Mouse (Mus musculus) MN1 (cell line): ENCODE results near the gene Ahcy.
"Not testable (repeated sequence)": the region's sequence is repeated elsewhere in the genome, so short reads cannot be mapped to it uniquely, and the experiment has no call there.

Experiments used
- DNase-seq: peaks from one replicate; pipeline ENCODE4 v3.0.0-alpha.2; 2016; ENCODE audit warnings: low spot score

Ahcy gene

DNA sequence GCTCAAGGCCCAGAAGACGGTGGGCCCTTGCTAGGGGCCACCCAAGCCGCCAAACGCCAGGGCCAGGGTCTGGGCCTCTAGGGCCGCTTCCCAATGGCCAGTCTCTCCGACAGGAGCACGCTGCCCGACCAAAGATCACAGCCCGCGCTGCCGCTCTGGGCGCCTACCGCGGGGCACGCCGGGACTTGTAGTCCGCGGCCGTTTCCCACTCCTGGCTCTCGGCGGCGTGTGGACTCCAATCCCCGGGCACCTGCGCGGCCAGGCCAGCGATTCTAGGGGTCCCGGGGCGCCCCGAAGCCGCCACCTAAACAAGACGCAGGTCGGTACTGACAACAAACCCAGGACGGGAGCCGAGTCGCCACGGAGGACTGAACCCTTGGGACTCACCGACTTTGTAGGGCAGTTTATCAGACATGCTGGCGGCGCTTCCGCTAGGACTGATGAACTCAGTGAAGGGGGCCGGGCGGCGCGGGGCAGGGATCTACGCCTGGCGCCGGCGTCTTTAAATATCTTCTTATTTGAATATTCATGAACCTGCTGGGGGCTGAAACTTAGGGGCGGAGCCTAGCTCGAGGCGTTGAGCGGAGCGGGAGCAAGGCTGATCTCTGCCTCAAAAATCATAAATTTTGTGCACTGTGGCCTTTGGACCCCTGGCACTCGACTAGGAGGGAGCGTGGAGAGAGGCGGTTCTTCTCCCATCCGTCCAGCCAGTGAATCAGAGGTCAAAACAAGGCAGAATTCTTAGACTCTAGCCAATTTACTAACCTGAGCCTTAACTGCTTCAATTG, at the start of gene Ahcy:
Gene Ahcy, minus strand, starts transcription at position 520 of the 788 bp plus-strand sequence.
- DNase-seq: peak; percentile 92

DNA sequence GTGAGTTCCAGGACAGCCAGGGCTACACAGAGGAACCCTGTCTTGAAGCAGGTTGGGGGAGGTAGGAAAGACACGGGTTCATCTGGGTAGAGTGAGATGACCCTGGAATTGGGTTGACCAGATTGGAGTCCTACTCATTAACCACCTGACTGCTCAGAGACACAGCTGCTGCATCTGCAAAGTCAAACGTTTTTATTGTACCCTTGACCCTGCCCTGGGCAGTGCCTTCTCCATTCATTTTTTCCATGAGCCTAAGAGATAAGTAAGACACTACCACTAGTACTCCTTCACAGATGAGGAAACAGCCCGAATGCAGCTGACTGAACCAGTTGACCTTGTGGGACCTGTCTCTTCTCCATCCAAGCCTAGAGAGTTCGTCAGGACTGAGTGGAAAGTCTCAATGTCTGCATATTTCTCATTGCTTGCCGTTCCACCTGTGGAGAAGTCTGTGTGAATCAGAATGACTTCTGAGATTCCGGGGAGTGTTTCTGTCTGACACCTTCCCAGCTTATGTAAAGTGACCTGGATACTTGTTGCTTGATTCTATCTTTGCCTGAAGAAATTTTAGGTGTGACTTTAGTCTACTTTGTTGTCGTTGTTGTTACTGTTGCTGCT, 41.0 kb upstream of the Ahcy start:
- no peak for DNase-seq

DNA sequence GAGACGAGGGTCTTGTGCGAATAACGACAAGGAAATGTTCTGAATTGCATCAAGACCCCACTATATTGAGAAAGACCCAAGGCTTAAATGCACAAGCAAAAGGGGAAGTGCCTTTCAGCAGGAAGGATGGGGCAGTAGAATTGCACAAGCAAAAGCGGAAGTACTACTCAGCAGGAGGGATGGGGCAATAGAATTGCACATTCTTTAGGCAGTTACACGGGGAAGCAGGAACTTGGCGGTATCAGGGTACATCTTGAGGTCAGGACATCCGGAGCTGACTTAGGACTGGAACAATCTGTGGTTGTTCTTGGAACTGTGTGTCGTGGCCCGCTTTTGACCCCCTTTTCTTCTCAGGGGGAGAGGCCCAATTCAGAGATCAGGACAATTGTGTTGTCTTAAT, 33.0 kb upstream of the Ahcy start:
- not testable (repeated sequence) for DNase-seq

DNA sequence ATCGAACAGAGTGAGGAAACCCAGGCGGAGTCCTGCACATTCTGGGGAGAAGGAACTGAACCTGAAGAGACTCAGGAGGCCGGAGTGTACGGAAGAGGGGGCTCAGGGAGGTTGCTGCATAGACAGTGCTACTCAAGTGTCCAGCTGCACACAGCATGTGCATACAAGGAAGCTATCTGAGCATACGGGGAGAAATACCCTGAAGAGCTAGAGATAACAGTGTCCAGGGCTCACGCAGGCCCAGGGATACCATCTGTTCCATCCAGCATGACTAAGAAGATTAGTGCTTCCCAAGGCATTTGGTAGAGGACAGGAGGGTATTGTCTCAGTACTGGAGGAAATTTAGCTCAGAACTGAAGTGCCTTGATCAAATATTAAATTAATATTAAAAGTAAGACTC, 29.3 kb upstream of the Ahcy start:
- peak; percentile 46 for DNase-seq

DNA sequence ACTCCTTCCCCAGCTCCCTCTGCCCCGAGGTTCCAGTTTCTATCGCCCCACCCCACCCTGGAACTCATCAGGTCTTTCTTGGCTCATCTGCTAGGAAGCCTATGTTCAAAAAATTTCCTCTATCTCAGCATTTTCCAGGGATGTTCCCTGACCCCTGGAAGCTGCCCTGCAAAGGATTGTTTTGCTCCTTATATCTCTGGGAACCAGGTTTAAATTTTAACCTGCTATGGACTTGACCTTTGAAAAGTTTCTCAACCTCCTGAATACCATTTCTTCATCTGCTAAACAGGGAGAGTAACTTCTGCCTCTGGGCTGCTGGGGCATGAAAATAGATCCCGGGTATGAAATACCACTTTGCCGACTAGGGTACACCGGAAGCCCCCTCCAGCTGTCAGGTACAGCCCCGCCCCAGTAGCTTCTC, 27.5 kb upstream of the Ahcy start:
- no peak for DNase-seq

DNA sequence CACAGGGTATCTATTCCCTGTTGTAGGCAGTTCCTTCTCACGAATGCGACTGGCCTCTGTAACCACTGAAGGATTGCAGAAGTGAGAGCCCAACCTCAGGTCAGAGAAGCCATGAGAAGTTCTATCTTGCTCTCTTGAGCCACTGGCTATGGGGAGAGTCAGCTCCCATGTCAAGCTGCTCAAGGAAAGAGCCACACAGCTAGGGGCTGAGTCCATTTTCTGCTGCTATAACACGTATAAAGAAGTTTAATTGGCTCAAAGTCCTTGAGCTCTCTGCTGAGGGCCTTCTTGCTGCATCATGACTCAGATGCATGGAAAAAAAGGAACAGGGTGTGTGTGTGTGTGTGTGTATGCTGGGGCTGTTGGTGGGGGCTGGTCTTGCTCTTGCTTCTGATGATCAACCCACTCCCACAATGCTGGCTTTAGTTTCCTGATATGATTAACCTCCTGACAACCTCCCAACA, 26.5 kb upstream of the Ahcy start:
- DNase-seq: no peak

DNA sequence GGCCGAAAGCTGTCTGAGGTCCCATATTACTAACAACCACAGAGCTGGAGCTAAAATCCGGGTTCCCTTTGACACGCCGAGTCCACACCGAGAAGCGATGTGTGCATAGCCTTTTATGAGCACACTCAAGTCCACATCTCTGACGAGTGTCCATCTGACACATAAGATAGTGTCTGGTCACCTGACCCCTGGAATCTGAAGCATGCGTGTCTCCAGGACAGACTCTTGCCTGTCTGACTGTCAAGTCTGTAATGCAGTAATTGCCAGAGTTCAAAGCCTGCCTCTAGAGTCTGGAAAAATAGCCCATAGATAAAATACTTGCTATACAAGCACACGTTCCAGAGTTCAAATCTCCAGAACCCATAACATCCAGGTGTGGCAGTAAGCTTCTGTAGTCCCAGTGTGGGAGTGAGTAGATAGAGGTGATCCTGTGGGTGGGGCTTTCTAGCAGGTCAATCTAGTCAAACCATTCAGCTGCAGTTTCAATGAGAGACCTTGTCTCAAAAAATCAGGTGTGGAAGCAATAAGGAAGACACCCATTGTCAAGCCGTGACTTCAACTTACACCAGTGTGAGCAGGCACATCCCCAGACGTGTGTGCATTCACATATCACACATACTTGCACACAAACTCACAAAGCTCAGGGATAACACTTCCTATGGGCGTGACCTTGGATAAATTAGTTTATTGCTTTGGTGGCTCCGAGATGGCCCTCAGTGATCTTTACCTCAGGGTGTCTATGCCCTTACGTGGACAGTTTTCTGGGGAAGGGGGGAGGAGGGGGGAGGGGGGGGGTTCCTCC, 25.9 kb upstream of the Ahcy start:
- no peak for DNase-seq

DNA sequence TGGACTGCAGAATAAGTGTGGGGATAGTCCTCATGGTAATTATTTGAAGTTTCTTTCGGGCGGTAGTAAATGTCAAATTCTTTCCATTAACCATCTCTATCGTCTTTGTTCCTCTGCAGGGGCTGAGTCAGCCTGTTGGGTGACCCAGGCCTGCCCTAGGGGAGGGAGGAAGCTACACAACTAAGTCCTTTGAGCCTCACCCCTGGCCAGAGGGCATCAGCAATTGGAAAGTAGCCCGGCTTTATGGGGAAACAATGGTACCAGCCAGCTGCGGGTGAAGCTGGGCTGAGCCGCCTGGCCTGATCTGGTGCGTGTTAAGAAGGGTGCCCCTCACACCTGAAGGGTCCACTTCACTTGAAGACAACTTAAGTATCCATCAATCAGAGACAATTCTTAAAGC, 25.1 kb upstream of the Ahcy start:
- DNase-seq: no peak

DNA sequence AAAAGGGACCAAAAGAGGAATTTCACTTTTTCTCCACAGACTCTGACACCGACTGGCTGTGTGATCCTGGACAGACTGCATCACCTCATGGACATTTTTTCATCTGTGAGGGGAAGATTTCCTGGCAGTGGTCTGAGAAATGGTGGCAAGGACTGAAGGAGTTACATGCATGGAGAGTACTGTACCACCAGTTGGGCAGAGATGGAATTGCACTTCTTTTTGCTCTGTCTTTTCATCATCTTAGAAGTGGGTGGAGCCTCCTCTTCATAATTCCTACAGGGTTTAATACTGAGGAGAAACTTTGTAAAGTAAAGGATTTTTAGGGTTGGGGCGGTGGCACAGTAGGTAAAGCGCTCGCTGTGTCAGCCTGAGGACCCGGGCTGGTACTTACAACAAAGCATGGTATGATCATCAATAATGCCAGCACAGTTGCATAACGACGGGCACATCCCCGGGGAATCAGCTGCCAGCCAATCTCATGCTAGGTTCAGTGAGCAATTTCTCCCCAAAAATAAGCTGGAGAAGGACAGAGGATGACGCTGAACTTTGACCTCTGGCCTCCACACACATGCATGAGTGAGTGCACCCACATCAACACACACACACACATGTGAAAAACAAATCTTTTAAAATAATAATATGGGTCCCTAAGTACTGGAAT, 24.6 kb upstream of the Ahcy start:
- DNase-seq: no peak

DNA sequence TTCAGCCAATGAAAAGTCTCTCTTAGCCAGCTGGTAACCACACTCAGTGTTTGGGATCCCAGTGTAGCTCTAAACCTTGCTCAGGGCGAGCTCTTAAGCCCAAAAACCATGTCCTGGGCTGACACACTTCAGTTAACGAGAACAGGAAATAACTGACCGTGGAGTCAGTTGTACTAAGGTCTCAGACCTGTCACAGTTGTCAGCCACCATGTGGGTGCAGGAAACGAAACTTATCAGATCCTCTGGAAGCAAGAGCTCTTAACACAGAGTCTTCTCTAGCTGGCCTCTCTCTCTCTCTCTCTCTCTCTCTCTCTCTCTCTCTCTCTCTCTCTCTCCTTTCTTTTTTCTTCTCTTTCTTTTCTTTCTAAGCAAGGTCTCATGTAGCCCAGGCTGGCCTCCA, 19.1 kb upstream of the Ahcy start:
- no peak for DNase-seq

DNA sequence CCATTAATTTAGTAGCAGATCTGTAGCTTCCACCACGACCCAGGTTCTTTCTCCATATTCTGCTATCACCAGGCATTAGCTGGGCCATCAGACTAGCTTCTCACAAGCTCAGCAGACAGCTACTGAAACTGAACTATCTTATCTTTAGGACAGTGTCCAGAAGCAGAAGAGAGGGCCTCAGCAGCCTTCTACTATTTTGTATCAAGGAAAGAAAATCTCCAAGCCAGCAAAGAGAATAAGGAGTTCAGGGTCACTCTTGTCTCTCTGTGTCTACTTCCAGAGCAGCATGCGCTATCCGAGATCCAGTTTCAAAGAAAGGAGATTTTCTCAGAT, 17.4 kb upstream of the Ahcy start:
- no peak for DNase-seq

DNA sequence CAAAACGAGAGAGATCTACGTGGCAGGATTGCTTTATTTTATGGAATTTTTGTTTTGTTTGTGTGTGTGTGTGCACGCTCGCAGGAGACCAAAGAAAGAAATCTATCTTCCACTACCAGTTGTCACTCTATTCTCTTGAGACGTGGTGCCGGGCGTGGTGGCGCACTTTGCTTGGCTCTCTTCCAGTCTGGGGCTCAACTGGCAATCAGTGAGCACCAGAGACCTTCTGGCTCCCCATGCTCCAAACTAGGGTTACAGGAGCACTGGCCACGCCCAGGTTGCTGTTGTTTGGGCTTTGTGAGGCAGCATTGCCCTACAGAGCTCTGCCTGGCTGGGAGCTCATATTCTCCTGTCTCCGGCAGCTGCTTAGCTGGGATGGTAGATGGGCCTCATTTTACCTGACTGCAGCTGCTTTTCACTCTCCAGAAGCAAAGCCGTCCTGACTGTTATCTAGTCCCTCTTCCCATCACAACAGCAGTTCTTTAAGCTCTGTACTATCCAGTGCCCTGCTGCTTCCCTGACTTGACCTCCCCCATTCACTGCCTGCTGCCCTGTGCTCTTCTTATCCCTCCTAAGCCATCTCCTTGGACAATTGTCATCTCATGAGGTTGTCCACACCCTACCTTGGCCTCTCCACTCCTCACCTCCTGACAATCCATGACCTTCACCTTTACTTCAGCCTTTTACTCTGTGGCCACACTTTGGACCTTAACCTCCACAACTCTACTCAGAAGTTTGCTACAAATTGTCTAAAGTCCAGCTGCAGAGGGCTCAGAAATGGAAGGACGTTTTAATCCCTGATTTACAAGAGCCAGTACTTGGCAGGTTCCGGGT, 16.8 kb upstream of the Ahcy start:
- DNase-seq: no peak

DNA sequence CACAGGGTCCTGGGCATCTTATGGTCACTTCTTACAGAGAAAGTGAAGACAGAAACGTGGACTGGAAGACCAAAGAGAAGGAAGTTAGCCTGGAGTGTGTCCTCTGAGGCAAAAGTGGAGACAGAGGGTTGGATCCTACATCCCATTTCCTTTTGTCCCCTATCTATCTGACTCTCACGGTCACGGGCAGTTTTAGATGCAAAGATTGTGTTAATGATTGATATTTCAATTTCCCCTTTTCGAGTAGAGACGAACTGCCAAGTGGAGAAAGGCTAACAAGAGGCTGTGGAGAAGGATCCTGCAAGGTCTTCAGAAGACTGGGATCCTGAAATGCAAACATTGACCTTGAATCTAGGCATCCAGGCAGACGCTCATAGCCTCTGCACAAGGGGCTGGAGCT, 14.0 kb upstream of the Ahcy start:
- DNase-seq: no peak

DNA sequence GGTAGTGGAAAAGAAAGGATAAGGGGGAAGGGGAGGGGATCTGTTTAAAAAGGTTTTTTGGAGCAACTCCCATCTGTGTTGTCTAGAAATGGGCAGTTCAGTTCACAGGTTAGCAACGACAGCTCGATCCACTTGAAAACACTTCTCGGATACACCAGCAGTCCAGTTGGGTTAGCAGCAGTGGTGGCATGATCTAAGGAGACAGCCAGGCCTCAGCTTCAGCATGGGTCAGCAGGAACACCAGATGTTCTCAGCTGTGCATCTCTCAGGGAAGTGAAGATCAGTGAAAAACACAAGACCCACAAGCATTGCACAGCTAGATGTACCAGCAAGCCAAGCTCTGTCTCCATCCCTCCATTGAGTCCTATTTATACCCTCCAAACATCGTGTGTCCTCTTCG, 12.0 kb upstream of the Ahcy start:
- no peak for DNase-seq

DNA sequence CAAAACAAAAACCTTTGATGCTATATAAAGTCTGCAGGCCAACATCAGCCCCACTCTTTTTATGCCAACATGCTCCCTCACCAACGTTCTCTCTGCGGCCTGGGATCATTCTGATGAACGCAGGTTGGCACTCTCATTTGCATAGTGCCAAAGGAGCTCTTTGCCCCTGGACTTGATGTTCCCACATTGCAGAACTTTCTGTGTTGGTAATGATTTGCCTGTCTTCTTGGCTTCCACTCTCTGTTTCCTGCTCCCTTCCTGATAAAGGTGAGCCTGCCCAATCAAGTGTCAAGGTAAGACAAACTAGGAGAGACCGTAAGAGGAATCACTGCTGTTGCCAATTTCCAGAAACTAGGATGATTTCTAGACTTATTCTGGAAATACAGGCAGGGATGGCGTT, 10.2 kb upstream of the Ahcy start:
- no peak for DNase-seq

DNA sequence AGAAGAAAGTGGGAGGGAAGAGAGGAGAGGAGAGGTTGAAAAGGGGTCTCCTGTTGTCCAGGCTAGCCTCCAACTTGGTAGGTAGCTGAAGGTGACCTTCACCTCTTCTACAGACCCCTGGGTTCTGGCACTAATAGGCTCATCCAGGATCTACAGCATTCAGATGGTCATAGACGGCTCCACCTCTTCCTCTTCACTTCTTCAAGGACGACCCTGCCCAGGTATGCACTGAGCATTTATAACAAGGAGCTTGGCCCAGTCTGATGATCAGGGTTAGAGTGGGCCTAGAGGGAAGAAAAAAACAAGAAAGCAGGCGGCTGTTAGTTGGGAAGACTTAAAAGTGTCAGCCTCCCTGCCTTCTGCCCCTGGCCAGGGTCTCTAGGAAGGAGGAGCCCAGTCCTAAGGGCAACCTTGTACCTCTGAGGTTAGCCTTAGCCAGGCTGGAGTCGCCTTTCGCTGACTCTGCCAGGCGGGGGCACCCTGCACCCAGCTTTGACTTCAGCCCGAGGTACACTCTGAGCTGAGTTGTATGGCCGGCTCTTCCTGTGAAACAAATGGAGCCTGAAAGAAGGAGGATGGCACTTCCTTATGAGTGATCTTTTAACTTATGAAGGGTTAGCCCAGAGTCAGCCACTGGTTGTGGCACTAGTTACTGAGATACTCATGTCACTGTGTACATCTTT, 8.0 kb upstream of the Ahcy start:
- peak; percentile 68 for DNase-seq

DNA sequence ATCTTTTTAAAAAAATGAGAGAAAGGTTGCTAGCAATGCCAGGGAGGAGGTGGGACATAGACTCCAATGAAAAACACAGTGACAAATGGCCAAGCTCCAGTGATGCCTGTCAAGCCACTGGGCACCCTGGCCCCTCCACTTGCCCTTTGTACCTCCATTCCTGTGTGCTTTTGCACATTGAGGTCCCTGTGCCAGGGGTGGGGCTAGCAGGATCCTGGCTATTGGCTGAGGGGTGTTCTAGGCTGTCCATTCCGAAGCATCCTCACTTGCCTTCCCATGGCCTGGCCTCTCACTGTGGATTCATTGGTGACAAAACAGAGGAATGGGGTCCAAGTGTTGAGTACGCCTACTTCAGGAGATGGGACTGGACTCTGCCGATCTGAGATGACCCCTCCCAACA, 6.8 kb upstream of the Ahcy start:
- DNase-seq: no peak

DNA sequence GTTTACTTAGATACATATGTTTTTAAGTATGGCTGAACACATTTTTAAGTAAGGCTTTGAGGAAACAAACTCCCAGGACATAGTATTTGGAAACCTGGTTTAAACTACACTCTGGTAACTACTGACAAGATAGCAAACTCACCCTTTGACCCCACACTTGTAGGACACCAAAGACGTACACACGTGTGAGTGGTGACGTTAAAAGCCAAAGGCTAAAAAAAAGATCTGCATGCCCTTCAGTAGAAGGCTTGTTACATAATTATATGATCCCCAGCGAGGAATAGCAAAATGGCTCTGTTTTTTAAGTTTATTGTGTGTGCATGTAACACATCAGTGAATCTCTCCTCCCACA, 5.9 kb upstream of the Ahcy start:
- DNase-seq: no peak

DNA sequence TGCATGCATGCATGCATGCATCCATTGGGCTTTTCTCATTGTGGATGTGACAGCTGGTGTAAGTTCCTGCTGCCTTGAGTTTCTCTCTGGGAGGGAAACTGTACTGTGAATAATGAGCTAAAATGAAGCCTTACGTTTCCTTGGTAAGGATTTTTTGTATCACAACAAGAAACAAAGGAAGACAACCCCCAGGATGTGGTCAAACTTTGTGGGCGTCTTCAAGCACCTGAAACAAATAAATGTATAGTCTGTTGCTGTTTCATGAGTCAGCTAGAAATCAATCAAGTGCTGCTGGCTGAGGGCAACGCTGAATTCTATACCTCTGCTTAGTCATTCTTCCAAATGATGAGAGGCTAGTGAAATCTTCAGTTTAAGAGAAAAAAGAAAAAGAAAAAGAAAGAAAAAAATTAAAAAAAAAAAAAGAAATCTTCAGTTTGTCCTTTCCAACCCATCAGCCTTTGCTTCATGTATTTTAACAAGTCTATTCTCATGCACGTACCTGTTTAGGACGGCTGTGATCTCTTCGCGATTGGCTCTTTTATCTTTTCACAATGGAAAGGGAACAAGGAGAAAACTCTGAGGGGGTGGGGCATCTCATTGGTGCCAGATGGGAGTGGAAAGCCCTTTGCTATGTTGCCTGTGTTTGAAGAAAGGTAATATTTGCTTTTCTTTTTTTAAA, 5.3 kb upstream of the Ahcy start:
- no peak for DNase-seq

DNA sequence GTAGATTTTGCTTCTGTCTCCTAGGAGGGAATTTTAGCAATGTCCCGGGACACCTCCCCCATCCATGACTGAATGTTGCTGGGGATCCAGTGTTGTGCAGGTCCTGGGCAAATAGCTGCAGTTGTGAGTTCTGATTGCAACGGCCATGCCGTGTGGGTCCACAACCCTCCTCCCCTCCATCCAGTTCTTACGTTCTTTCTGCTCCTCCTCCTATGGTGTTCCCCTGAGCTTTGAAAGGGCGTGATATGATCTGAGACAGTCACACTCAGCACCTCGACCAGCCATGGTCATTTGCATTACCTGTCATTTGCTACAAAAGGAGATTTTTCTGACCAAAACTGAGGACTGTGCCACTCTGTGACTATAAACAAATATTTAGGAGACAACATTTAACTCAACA, 1.4 kb upstream of the Ahcy start:
- no peak for DNase-seq
